Mouse (Mus musculus) sigmoid colon, adult 10 weeks (tissue): Measurements from ENCODE around the gene Cse1l. TPM values are rescaled to one million over a fixed set of nuclear protein-coding genes. Genes with fewer than 3 reads are reported as not detected.

Experiments
- polyA plus RNA-seq: library from polyadenylated mRNA; stranded (reverse); fragments of 350-450 nt; fragmentation: Illumina TruSeq; extraction: RNeasy Lipid Tissue Mini Kit (QIAGEN cat#74804); gene quantifications from one replicate; pipeline ENCODE4 v1.2.3, GENCODE M21; 2014; ENCODE audit warnings: low read depth, low replicate concordance

Cse1l gene
- polyA plus RNA-seq = 157 TPM

DNA sequence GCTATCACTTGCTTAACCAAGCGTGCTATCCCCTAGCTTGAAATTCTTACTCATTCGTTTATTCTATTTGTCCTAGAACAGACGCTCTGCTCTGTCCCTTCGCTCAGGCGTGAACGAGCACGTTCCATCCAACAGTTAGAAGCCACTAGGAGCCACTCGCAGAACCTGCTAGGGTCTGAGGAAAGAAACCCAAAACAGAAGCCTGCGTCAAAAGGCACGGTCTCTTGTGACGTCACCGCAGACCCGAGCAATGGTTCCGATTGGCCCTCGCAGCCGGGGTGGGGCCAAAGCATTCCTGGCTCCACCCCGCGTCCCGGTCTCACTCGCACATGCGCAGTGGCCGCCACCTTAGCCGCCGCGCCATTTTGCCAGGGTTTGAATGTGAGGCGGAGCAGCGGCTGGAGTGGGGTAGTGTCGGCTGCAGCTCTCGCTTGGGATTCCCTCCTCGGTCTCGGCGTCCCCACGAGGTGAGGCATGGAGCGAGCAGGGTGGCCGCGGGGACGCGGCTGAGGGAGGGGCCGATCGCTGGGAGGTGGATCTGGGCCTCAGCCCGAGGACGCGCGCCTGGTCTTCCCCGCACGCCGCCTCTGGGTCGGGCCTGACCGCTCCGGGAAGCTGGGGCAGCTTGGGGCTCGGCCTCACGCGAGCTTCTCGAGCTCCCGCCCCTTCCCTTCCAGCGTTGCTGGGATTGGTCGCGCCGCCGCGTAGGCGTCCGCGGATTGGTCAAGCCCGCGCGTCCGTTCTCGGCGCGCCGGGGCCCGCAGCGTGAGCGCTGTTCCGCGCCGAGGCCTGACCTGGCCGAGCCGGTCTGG, at the start of gene Cse1l:
TSS of gene Cse1l (plus strand) at position 330 of the 812 bp plus-strand sequence.

Other genes starting within 250 kb of the Cse1l start
- 2.3 TPM for gene Prex1, start 192.2 kb upstream of the Cse1l start, polyA plus RNA-seq
- gene Trp53rkb, start 113.5 kb upstream of the Cse1l start, polyA plus RNA-seq = 0.41 TPM
- 21.7 TPM for gene Arfgef2, start 100.5 kb upstream of the Cse1l start, polyA plus RNA-seq
- 35.6 TPM for gene Stau1, start 90.3 kb downstream of the Cse1l start, polyA plus RNA-seq
- 10.2 TPM for gene Ddx27, start 109.2 kb downstream of the Cse1l start, polyA plus RNA-seq
- gene Znfx1, start 157.0 kb downstream of the Cse1l start, polyA plus RNA-seq = 3.4 TPM